Mouse (Mus musculus) E14TG2a.4 (cell line): ENCODE measurements around the gene Adgrl2.

ENCODE experiments used
- CTCF ChIP-seq: conservative IDR thresholded peaks from 2 replicates; pipeline ENCODE4 v1.5.1; 2014; ENCODE audit warnings: low read length
- NANOG ChIP-seq: IDR thresholded peaks from 2 replicates; pipeline ENCODE4 v1.6.1; 2014; ENCODE audit warnings: borderline replicate concordance, low read length, mixed read lengths

- no peak for TF ChIP-seq CTCF
- TF ChIP-seq NANOG = no peak
These were observed 158.4 kb downstream of the Adgrl2 start for GRCm38 (mm10) chr3:148832001-148832400.
